Mouse (Mus musculus) right cerebral cortex, postnatal 14 days (tissue): ENCODE measurements around the gene Slc7a11.
A peak's percentile ranks its signal among the peaks of the same experiment; 100 is the strongest.

Experiments
- DNase-seq: peaks from one replicate; pipeline ENCODE4 v3.0.0; 2022

Gene Slc7a11

GRCm38 (mm10) chr3:50302648-50303047, 140.8 kb downstream of the Slc7a11 start:
- DNase-seq: no peak

DNA sequence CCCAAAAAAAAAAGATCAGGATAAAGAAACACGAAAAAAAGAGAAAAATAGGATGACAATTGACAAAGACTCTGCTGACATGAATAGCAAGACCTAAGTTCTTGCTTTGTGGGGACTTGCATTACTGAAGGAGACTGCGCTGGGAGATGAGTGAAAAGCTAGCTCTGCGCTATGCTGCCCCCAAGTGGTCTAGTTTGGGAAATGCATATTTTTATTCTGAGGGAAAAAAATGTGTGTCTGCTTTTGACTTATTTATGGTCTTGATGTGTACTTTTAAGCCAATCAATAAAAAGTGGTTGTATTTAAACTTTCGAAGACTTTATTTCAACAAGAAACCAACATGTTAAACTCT, 142.5 kb downstream of the Slc7a11 start:
- peak; percentile 45 for DNase-seq

- peak; percentile 20 for DNase-seq
Observed at GRCm38 (mm10) chr3:50300002-50300951, 143.1 kb downstream of the Slc7a11 start.

GRCm38 (mm10) chr3:50298366-50298991, 144.9 kb downstream of the Slc7a11 start:
- DNase-seq: no peak

- DNase-seq: no peak
Observed at GRCm38 (mm10) chr3:50296956-50297355, 146.5 kb downstream of the Slc7a11 start.

DNA sequence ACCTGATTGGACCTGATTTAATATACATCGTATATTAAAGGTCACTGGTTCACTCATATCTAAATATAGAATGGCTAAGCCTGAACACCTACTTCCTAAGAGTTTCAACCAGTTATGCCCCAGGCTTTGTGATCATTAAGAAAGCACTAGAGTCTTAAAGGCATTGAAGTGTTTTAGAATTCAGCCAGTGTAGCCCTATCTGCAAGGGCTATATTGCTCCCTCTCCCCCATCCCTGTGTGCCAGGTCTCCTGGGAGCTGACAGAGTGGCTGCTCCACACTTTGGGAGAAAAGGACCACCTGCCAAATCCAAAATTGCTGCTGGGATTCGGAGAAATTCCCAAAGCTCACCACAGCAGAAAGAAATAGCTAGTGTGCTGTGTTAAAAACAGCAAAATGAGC, 168.4 kb downstream of the Slc7a11 start:
- no peak for DNase-seq

DNA sequence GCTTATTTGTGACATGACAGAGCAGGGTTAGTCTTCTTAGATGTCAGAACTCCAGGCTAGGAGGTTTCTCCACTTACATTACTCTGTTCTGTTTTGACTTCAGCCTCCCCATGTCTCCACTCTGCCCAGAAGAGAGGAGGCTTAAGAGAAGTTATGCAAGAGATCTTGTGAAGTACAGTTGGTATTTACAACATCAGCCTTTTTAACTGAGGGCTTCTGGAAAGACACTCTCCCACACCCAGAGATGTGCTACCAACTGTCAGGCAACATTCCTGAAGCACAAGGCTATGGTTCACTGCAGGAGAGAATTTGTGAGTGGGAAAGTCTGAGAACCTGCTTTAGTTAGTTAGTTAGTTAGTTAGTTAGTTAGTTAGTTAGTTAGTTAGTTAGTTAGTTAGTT, 171.2 kb downstream of the Slc7a11 start:
- no peak for DNase-seq

GRCm38 (mm10) chr3:50269680-50270079, 173.7 kb downstream of the Slc7a11 start:
- DNase-seq: peak; percentile 10

GRCm38 (mm10) chr3:50262547-50263087, 180.8 kb downstream of the Slc7a11 start:
- no peak for DNase-seq

DNA sequence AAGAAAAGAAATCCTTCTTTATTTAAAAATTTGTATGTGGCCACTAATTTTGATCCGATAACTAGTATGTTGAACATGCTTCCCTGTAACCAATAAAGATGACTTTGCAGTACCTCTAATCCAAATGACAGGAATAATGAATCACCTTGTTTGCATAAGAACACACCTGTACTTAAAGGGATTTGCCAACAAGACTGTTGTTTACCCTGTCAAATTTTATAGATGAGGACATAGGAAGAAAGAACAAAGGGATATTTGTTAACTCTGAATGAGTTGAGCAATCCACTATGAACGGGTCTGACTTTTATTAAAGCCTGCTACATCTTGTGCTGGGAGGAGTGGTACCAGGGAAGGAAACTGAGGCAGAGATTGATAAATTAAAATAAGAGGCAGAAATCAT, 181.3 kb downstream of the Slc7a11 start:
- no peak for DNase-seq

- no peak for DNase-seq
Observed at GRCm38 (mm10) chr3:50260667-50261066, 182.7 kb downstream of the Slc7a11 start.

DNA sequence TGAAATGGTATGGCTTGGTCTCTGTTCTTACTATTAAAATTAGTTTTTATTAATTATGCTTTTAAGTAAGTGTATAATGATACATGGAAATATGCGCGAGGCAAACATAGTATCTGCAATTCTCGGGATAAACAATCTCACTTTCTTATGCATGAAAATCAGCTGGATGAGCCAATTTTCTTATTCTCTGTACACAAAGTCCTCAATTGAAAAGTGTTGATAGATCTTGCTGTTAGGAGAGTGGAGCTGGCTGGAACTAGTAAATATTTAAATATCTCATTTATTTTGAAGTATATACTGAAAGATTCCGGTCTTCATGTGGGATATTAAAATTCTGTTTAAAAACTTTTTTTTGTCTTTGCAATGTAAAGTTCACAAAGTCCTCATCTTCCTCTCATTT, 184.6 kb downstream of the Slc7a11 start:
- DNase-seq: no peak

DNA sequence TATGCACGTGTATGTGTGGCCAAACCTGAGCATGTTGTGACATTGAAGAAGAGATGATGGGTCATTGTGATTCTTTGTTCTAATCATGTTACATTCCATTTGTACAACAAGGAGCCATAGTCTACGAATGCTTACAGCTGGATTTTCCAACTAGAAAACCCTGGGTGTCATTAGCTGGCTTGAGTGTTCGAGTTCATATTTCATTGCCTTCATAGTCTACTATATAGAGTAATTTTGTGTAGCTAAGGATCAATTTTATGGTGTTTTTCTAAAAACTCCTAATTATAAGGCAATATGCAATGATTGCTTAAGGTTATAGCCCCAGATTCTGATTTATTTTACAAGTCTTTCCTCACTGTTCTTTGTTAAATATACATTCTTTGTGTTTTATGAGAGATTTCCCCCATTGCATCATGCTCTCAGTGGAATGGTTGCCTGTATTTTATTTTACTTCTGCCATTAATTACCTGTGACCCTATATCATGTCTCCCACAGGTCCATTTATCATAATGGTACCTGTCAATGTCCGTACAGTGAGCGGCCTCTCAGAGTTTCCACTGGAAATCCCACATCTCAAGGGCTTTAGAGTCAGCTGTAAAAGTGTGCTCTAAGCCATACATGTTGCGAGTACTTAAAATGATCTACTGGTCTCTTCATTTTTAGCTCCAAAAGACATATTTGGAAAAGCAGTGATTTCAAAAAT, 193.7 kb downstream of the Slc7a11 start:
- no peak for DNase-seq

GRCm38 (mm10) chr3:50235990-50236389, 207.4 kb downstream of the Slc7a11 start:
- DNase-seq: no peak

DNA sequence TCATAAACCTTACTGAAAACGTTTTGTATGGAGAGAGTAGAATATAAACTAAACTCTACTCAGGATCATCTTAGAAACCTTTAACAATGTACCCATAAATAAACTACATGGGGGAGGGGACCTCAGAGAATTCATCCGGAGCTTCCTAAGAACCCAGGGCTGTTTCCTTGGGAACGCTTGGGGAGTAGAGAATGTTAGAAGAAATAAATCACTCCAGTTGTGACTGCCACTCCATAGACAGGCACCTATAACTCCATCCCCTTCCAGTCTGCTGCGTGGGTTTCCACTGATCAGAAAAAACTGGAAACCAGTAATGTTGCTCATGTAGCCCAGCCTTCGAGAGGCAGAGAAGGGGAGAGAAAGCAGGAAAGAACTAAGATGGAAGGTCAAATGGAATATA, 210.3 kb downstream of the Slc7a11 start:
- DNase-seq: no peak

- DNase-seq: no peak
Observed at GRCm38 (mm10) chr3:50224390-50225114, 218.9 kb downstream of the Slc7a11 start.

- DNase-seq: no peak
Observed at GRCm38 (mm10) chr3:50220454-50220853, 223.0 kb downstream of the Slc7a11 start.

DNA sequence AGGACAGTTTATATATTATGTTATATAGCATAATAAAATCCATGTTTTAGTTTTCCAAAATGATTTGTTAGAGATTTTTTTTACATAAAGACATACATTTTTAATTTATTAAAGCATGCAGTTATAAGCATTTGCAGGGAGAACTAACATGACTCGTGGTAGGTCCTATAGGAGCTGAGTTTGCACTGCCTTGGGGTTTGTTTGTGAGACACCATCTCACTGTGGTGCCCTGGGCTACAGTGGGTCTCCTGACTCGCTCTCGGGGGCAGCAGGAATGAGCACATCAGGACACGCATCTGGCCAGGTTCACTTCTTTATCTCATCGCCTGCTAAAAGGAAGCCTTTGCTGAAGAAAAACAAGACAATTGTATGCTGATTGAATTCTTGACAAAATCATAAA, 257.0 kb downstream of the Slc7a11 start:
- DNase-seq: no peak

- DNase-seq: no peak
Observed at GRCm38 (mm10) chr3:50185879-50186278, 257.5 kb downstream of the Slc7a11 start.

DNA sequence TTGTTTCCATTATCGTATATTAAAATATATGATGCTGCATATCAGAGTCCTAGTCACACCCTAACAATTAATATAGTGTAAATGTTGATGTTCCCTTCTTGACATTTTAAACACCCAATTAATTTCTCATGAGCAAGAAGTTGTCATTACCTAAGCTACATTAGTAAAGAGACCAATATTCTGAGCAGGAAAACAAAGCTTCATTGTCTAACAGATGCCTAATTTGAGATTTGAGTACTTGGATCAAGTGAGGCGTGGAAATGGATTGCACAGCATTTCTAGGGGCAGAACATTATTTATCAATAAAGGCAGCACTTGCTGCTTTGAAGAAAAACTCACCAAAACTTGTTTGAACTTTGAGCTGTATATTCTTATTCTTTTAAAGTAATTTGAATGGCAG, 282.7 kb downstream of the Slc7a11 start:
- no peak for DNase-seq

GRCm38 (mm10) chr3:50144144-50144543, 299.3 kb downstream of the Slc7a11 start:
- no peak for DNase-seq

DNA sequence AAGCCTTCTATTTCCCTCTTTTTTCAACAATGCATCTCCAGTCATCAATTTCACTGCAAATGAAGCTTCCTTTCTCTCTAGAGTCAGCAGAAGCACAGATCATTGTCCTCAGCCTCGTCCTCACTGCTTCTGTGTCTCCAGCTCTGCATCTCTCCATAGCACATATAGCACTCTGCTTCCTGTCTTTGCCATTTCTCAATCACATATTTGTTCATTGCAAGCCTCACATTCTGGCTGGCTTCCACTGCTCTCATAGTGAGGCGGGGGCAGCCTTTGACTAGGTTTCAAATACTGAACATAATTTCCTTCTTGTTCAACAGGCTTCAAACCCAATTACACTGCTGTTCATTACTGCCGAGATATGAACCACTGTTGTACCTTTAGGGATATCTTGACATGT, 305.1 kb downstream of the Slc7a11 start:
- DNase-seq: no peak

- DNase-seq: no peak
Observed at GRCm38 (mm10) chr3:50132204-50132603, 311.2 kb downstream of the Slc7a11 start.
